Mouse (Mus musculus): ENCODE data around the gene Pdzk1ip1.

- TF ChIP-seq POLR2A (IDR thresholded peaks at IDR 0.05; ENCODE audit: borderline replicate concordance, control insufficient read depth, low read depth, low read length) (no peak), CTCF (IDR thresholded peaks at IDR 0.05; ENCODE audit: control insufficient read depth, insufficient read depth, low read length) (no peak)
These were observed 27.8 kb upstream of the Pdzk1ip1 start for GRCm38 (mm10) chr4:115060753-115061152.

All from bone marrow, adult 2 months (tissue).